Mouse (Mus musculus): Measurements from ENCODE around the gene Lcn9. TPM values are rescaled to one million over a fixed set of nuclear protein-coding genes. Genes with fewer than 3 reads are reported as not detected.
"Not testable (repeated sequence)": the region's sequence is repeated elsewhere in the genome, so short reads cannot be mapped to it uniquely, and the experiment has no call there.

Lcn9 gene
- polyA plus RNA-seq, 1 experiment from 2014 or later: not detected

DNA sequence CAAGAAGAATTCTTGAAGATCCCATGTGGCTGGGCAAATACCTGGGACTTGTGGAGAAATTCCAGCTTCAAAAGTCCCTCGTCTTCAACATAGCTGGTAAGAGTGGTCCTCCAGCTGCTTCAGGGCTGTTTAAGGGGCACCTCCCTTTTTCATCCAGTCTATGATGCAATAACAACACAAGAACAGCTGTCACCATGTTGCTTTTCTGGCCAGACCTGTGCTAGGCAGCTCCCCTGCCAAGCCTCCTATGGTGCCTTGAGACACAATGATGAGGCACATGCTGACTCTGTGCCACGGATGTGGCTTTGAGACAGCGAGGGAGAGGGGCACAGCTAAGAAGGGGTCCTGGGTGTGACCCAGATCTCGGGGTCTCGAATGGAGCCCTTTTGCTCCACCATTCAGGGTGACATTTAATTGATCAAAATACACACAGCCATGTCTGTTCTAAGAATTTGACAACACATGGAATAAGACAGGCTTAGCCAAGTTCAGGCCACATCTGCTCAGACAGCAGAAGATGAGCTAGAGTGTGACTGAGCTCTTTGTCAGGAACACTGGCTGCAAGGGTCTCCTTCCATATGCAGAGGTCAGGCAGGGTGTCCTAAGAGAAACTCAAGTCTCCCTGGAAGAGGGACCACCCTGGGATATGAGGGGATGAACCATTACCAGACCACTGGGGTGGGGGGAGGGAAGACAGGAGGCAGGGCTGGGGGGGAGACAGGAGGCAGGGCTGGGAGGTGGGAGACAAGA, 37.2 kb upstream of the Lcn9 start:
- H3K9me3 ChIP-seq (ENCODE audit: control insufficient read depth, low read length): no peaks in the 10 kb centered on the region
- H3K4me2 ChIP-seq (ENCODE audit: low read length): no peak overlapping the region
- no peak overlapping the region for H3K4me3 ChIP-seq (ENCODE audit: low read depth, low read length)
- no peak overlapping the region for H3K9ac ChIP-seq (ENCODE audit: low read length)
- 61% methylated on average over 5 of the region's 5 CpGs for WGBS
- no peak for ATAC-seq (replicated peaks; ENCODE audit: low FRiP score, low TSS enrichment, low read depth)
- no peak for DNase-seq (ENCODE audit: low spot score)
- H3K4me1 ChIP-seq (replicated peaks; ENCODE audit: control insufficient read depth, insufficient read depth, low read length): peaks cover 5% of the 10 kb centered on the region; the same call in 1 of the 2 replicates
- no peaks in the 10 kb centered on the region for H3K27me3 ChIP-seq (replicated peaks; ENCODE audit: control insufficient read depth, insufficient read depth, low read length)
- H3K36me3 ChIP-seq (ENCODE audit: control insufficient read depth, insufficient read depth, low read length): no peaks in the 10 kb centered on the region
- no peak overlapping the region for H3K27ac ChIP-seq (ENCODE audit: low read depth)

DNA sequence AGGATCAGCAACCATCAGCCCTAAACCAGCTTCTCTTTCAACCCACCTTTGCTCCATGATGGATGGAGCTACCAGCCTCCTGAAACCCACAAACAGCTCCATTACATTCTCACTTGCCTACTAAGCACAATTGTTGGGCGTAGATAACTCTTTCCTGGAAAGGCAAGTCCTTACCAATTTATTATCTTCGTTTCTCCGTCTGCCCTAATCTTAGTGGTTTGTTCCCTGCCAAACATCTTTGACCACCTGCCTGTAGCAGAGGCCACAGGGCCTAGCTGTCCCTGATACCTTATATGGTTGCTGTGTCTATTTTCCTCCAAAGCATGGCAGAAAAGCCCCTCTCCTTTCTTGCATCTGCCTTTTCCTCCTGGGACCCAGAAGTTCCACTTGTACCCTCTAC, 33.9 kb upstream of the Lcn9 start:
- Histone ChIP-seq H3K4me2 (ENCODE audit: low read length) (no peak overlapping the region), H3K4me3 (ENCODE audit: low read depth, low read length) (no peak overlapping the region), H3K9me3 (ENCODE audit: control insufficient read depth, low read length) (no peaks in the 10 kb centered on the region), H3K4me1 (replicated peaks; ENCODE audit: control insufficient read depth, insufficient read depth, low read length) (peaks cover 5% of the 10 kb centered on the region; the same call in 1 of the 2 replicates), H3K36me3 (ENCODE audit: control insufficient read depth, insufficient read depth, low read length) (no peaks in the 10 kb centered on the region), H3K9ac (ENCODE audit: low read length) (no peak overlapping the region), H3K27ac (ENCODE audit: low read depth) (no peak overlapping the region), H3K27me3 (replicated peaks; ENCODE audit: control insufficient read depth, insufficient read depth, low read length) (no peaks in the 10 kb centered on the region)
- DNase-seq (ENCODE audit: low spot score) (no peak), ATAC-seq (replicated peaks; ENCODE audit: low FRiP score, low TSS enrichment, low read depth) (no peak)
- 81% methylated on average over 3 of the region's 3 CpGs for WGBS

DNA sequence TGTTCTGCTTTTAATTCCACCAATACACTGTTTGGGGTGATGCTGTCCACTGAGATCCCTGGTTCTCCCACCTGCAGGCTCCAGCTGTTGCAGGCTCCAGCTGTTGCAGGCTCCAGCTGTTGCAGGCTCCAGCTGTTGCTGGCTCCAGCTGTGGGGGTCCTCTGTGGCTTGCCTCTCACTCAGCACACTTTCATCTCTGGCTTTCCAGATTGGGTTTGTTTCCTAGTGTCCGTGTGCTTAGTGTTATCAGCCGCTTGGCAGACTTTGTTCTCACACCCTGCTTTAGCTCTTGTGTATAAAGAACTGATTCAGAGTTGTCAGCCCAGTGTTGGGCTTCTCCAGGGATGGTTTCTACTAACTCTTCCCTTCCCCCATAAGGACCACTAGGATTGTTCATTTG, 25.3 kb upstream of the Lcn9 start:
- no peaks in the 10 kb centered on the region for H3K36me3 ChIP-seq (ENCODE audit: control insufficient read depth, insufficient read depth, low read length)
- ATAC-seq (replicated peaks; ENCODE audit: low FRiP score, low TSS enrichment, low read depth): no peak
- no peak overlapping the region for H3K4me2 ChIP-seq (ENCODE audit: low read length)

DNA sequence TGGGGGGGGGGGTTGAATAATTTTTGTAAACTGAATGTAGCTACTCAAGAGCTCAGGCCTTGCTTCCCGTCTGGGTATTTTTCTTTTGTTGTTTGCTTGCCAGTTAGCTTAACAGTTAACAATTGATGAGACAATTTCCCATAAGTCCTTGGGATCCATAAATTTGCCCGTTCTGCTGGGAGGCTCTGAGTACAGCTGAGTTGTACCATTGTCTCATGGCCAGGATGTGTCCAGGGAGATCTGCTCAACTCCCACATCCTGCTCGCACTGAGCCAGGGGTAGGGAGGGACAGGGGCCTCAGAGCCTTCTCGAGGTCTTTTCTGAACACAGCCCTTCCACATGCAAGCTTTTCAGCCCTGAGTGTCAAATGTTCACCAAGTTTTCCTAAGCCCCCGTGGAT, 24.9 kb upstream of the Lcn9 start:
- no peak for ATAC-seq (replicated peaks; ENCODE audit: low FRiP score, low TSS enrichment, low read depth)
- Histone ChIP-seq H3K27me3 (replicated peaks; ENCODE audit: control insufficient read depth, insufficient read depth, low read length) (no peaks in the 10 kb centered on the region), H3K27ac (ENCODE audit: low read depth) (no peak overlapping the region), H3K4me1 (replicated peaks; ENCODE audit: control insufficient read depth, insufficient read depth, low read length) (no peaks in the 10 kb centered on the region), H3K4me3 (ENCODE audit: low read depth, low read length) (no peak overlapping the region), H3K9me3 (ENCODE audit: control insufficient read depth, low read length) (no peaks in the 10 kb centered on the region), H3K9ac (ENCODE audit: low read length) (no peak overlapping the region), H3K36me3 (ENCODE audit: control insufficient read depth, insufficient read depth, low read length) (no peaks in the 10 kb centered on the region), H3K4me2 (ENCODE audit: low read length) (no peak overlapping the region)
- WGBS: 44% methylated on average over 5 of the region's 5 CpGs
- no peak for DNase-seq (ENCODE audit: low spot score)

More for the DNA sequence above, 25.3 kb upstream of the Lcn9 start:
- no peaks in the 10 kb centered on the region for H3K9me3 ChIP-seq (ENCODE audit: control insufficient read depth, low read length)
- no peak for DNase-seq (ENCODE audit: low spot score)
- no peaks in the 10 kb centered on the region for H3K4me1 ChIP-seq (replicated peaks; ENCODE audit: control insufficient read depth, insufficient read depth, low read length)
- no peak overlapping the region for H3K4me3 ChIP-seq (ENCODE audit: low read depth, low read length)
- H3K9ac ChIP-seq (ENCODE audit: low read length): no peak overlapping the region
- WGBS: 14% methylated on average over 2 of the region's 2 CpGs
- H3K27ac ChIP-seq (ENCODE audit: low read depth): no peak overlapping the region
- H3K27me3 ChIP-seq (replicated peaks; ENCODE audit: control insufficient read depth, insufficient read depth, low read length): no peaks in the 10 kb centered on the region

DNA sequence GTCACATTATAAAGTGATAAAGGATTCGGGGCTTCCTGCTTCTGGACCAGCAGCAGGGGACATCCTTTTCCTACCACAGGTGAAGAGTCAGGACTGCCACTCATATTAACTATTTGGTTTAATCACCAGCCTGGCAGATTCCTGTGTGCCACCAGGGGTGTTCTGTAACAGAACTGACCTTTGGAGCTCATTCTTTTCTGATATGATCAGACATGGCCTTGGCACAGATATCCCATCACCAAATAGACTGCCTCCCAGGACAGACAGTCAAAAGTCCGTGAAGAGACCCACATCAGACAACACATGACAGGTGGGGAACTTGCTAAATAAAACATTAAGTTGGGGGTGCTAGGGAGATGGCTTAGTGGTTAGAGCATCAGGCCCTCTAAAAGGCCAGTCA, 11.2 kb upstream of the Lcn9 start:
- Histone ChIP-seq H3K4me1 (replicated peaks; ENCODE audit: control insufficient read depth, insufficient read depth, low read length) (no peaks in the 10 kb centered on the region), H3K9me3 (ENCODE audit: control insufficient read depth, low read length) (no peaks in the 10 kb centered on the region), H3K27ac (ENCODE audit: low read depth) (no peak overlapping the region), H3K27me3 (replicated peaks; ENCODE audit: control insufficient read depth, insufficient read depth, low read length) (no peaks in the 10 kb centered on the region), H3K4me3 (ENCODE audit: low read depth, low read length) (no peak overlapping the region), H3K36me3 (ENCODE audit: control insufficient read depth, insufficient read depth, low read length) (no peaks in the 10 kb centered on the region), H3K9ac (ENCODE audit: low read length) (no peak overlapping the region), H3K4me2 (ENCODE audit: low read length) (no peak overlapping the region)
- no peak for DNase-seq (ENCODE audit: low spot score)
- 75% methylated on average over 2 of the region's 2 CpGs for WGBS
- ATAC-seq (replicated peaks; ENCODE audit: low FRiP score, low TSS enrichment, low read depth): no peak

DNA sequence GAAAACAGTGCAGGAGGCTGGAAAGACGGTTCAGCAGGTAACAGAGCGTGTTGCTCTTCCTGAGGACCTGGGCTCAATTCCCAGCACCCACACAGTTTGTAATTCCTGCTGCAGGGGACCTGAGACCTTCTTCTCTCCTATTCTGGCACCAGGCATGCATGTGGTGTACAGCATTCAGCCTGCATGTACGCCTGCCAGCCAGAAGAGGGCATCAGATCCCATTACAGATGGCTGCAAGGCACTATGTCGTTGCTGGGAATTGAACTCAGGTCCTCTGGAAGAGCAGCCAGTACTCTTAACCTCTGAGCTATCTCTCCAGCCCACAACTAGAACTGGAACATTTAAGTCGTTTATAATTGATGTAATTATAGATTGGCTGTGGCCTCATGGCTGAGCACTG, 9.6 kb upstream of the Lcn9 start:
- Histone ChIP-seq H3K36me3 (ENCODE audit: control insufficient read depth, insufficient read depth, low read length) (no peaks in the 10 kb centered on the region), H3K27ac (ENCODE audit: low read depth) (no peak overlapping the region), H3K4me3 (ENCODE audit: low read depth, low read length) (no peak overlapping the region), H3K4me2 (ENCODE audit: low read length) (no peak overlapping the region), H3K27me3 (replicated peaks; ENCODE audit: control insufficient read depth, insufficient read depth, low read length) (no peaks in the 10 kb centered on the region), H3K4me1 (replicated peaks; ENCODE audit: control insufficient read depth, insufficient read depth, low read length) (no peaks in the 10 kb centered on the region), H3K9ac (ENCODE audit: low read length) (no peak overlapping the region), H3K9me3 (ENCODE audit: control insufficient read depth, low read length) (no peaks in the 10 kb centered on the region)
- no peak for DNase-seq (ENCODE audit: low spot score)
- no peak for ATAC-seq (replicated peaks; ENCODE audit: low FRiP score, low TSS enrichment, low read depth)
- 81% methylated on average over 5 of the region's 5 CpGs for WGBS

DNA sequence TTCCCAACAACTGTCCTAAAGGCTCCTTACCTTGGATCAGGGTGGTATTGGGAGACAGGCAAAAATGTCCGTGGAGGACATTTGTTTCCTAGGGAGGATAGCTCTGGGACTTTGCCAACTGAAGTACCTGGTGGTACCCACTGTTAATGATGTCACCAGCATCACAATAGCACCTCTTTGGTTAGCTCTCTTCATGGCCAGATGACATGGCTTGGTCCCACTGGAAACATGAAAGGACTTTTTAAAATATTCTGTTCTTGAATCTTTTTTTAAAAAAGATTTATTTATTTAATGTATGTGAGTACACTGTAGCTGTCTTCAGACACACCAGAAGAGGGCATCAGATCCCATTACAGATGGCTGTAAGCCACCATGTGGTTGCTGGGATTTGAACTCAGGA, 7.2 kb upstream of the Lcn9 start, which contains the start of gene Glt6d1:
Glt6d1 (minus strand) TSS at position 101 of the 400 bp plus-strand sequence.
- H3K9me3 ChIP-seq (ENCODE audit: control insufficient read depth, low read length); H3K4me2 ChIP-seq (ENCODE audit: low read length); ATAC-seq (replicated peaks; ENCODE audit: low FRiP score, low TSS enrichment, low read depth); H3K27ac ChIP-seq (ENCODE audit: low read depth); H3K9ac ChIP-seq (ENCODE audit: low read length); H3K4me1 ChIP-seq (replicated peaks; ENCODE audit: control insufficient read depth, insufficient read depth, low read length); DNase-seq (ENCODE audit: low spot score); H3K27me3 ChIP-seq (replicated peaks; ENCODE audit: control insufficient read depth, insufficient read depth, low read length); H3K4me3 ChIP-seq (ENCODE audit: low read depth, low read length); H3K36me3 ChIP-seq (ENCODE audit: control insufficient read depth, insufficient read depth, low read length): not testable (repeated sequence)
- WGBS: 83% methylated on average over 1 of the region's 1 CpGs

DNA sequence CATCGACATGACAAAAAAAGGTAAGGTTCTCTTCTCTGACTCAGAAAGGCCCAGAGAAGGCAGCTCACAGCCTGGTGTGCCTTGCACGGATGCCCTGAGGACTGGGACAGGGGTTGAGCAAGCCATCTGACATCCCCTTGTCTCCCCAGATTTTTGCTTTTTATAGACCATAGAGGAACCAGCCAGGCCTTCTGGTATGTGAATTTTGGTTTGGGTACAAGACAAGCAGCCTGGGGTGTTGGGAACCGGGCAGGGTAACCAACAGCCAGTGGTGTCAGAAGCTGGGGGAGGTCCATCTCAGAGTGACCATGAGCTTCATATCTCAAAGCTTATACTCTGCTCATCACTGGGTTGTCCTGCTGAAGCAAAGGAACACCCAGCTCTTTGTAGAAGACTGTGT, 1.8 kb downstream of the Lcn9 start:
- WGBS: 91% methylated on average over 3 of the region's 3 CpGs
- H3K9ac ChIP-seq (ENCODE audit: low read length): no peak overlapping the region
- no peak for ATAC-seq (replicated peaks; ENCODE audit: low FRiP score, low TSS enrichment, low read depth)

DNA sequence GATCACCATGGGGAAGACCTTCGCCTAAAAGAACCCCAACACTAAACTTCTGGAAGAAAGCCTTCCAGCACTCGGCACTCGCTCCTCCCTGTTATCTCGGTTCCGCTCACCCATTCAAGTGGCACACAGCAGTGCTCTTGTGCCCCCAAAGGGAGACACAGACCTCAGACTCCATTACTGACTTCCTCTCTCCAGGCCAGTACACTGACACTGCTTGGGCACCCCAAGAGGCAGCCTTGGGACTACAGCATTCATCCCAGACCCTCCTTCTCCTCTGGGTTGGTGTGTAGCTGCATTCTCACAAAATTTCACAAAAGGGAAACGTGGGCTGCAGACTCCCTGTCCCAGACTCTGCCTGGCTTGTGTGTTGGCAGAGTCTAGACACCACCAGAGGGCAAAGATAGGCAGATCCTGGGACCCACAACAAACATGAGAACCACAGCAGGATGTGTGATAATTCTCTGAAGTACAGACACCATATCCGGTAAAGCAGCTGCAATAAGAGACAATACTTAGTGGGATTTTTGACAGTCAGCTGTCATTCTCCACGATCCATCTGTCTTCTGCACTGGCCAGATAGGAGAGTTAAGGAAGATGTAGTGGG, 5.5 kb downstream of the Lcn9 start:
- ATAC-seq (replicated peaks; ENCODE audit: low FRiP score, low TSS enrichment, low read depth) (no peak), DNase-seq (ENCODE audit: low spot score) (no peak)
- no peaks in the 10 kb centered on the region for H3K9me3 ChIP-seq (ENCODE audit: control insufficient read depth, low read length)
- no peaks in the 10 kb centered on the region for H3K36me3 ChIP-seq (ENCODE audit: control insufficient read depth, insufficient read depth, low read length)
- no peak overlapping the region for H3K4me2 ChIP-seq (ENCODE audit: low read length)
- H3K4me1 ChIP-seq (replicated peaks; ENCODE audit: control insufficient read depth, insufficient read depth, low read length): no peaks in the 10 kb centered on the region
- no peak overlapping the region for H3K4me3 ChIP-seq (ENCODE audit: low read depth, low read length)
- 75% methylated on average over 8 of the region's 8 CpGs for WGBS
- H3K27ac ChIP-seq (ENCODE audit: low read depth): no peak overlapping the region
- no peaks in the 10 kb centered on the region for H3K27me3 ChIP-seq (replicated peaks; ENCODE audit: control insufficient read depth, insufficient read depth, low read length)
- no peak overlapping the region for H3K9ac ChIP-seq (ENCODE audit: low read length)

More for the DNA sequence above, 1.8 kb downstream of the Lcn9 start:
- Histone ChIP-seq H3K36me3 (ENCODE audit: control insufficient read depth, insufficient read depth, low read length) (no peaks in the 10 kb centered on the region), H3K27ac (ENCODE audit: low read depth) (no peak overlapping the region), H3K9me3 (ENCODE audit: control insufficient read depth, low read length) (no peaks in the 10 kb centered on the region), H3K4me3 (ENCODE audit: low read depth, low read length) (no peak overlapping the region), H3K4me1 (replicated peaks; ENCODE audit: control insufficient read depth, insufficient read depth, low read length) (no peaks in the 10 kb centered on the region), H3K27me3 (replicated peaks; ENCODE audit: control insufficient read depth, insufficient read depth, low read length) (no peaks in the 10 kb centered on the region), H3K4me2 (ENCODE audit: low read length) (no peak overlapping the region)
- DNase-seq (ENCODE audit: low spot score): no peak

All from intestine, embryonic 14.5 days (tissue).